In genomic region chr6:145865886-145866851, GRCm38 (mm10) we compare ENCODE assay signal across 8 mouse cellular contexts. TPM values are rescaled to one million over a fixed set of nuclear protein-coding genes. Genes with fewer than 3 reads are reported as not detected.
A peak's percentile ranks its signal among the peaks of the same experiment; 100 is the strongest.
DNase-seq lines count a peak whose midpoint lies in the region; ATAC-seq and TF ChIP-seq lines count a peak whose summit lies in the region.

No protein-coding gene starts in this region.

- intact Hi-C loops in heart, postnatal 36 days (cut with DNase I), result loop anchor here (1.0 kb wide), 1 partner anchor 68 kb away; no protein-coding TSS in a partner anchor

- no peaks in the 10 kb centered on the region for H3K36me3 ChIP-seq in ES-Bruce4 (ENCODE audit: control insufficient read depth, insufficient read depth, low read length, poor library complexity, severe bottlenecking)
- H3K36me3 ChIP-seq in forebrain, postnatal 0 days (ENCODE audit: insufficient read depth), result no peaks in the 10 kb centered on the region
- H3K36me3 ChIP-seq in liver, postnatal 0 days (replicated peaks; ENCODE audit: insufficient read depth, low read length), result no peaks in the 10 kb centered on the region
- H3K36me3 ChIP-seq in neural tube, embryonic 15.5 days, result no peaks in the 10 kb centered on the region

- peak overlapping the region; percentile 99 for H3K4me2 ChIP-seq in forebrain, postnatal 0 days (ENCODE audit: low read depth)
- H3K4me2 ChIP-seq in liver, postnatal 0 days (ENCODE audit: low read depth, low read length), result peak overlapping the region; percentile 86
- H3K4me2 ChIP-seq in neural tube, embryonic 15.5 days, result peak overlapping the region; percentile 99

- no peak for TF ChIP-seq POLR2A in ES-Bruce4 (IDR thresholded peaks at IDR 0.05; ENCODE audit: insufficient read depth, low read length)

- TF ChIP-seq CTCF in ES-Bruce4 (IDR thresholded peaks at IDR 0.05; ENCODE audit: low read depth, low read length), result no peak
- TF ChIP-seq CTCF in forebrain, postnatal 0 days (IDR thresholded peaks at IDR 0.05; ENCODE audit: low read depth), result no peak
- no peak for TF ChIP-seq CTCF in liver, postnatal 0 days (IDR thresholded peaks at IDR 0.05; ENCODE audit: low read depth)

- peak; percentile 67 for ATAC-seq in forebrain, postnatal 0 days
- ATAC-seq in liver, postnatal 0 days, result peak; percentile 68
- peak; percentile 55 for ATAC-seq in neural tube, embryonic 15.5 days (ENCODE audit: low FRiP score)

- H3K4me3 ChIP-seq in ES-Bruce4 (ENCODE audit: low read depth, low read length), result peak overlapping the region; percentile 45
- H3K4me3 ChIP-seq in forebrain, postnatal 0 days (ENCODE audit: low read depth, low read length), result peak overlapping the region; percentile 67
- H3K4me3 ChIP-seq in liver, postnatal 0 days (ENCODE audit: low read depth, low read length), result peak overlapping the region; percentile 52
- H3K4me3 ChIP-seq in neural tube, embryonic 15.5 days (replicated peaks), result peak overlapping the region; percentile 71

- WGBS in forebrain, postnatal 0 days, result 1% methylated on average over 69 of the region's 69 CpGs
- WGBS in liver, postnatal 0 days (ENCODE audit: insufficient replicate concordance), result 1% methylated on average over 69 of the region's 69 CpGs
- WGBS in neural tube, embryonic 15.5 days, result under 1% methylated on average over 69 of the region's 69 CpGs

- peaks cover 17% of the 10 kb centered on the region for H3K27me3 ChIP-seq in ES-Bruce4 (ENCODE audit: control insufficient read depth, insufficient read depth, low read length, poor library complexity, severe bottlenecking)
- H3K27me3 ChIP-seq in forebrain, postnatal 0 days (ENCODE audit: insufficient read depth, low read length), result peaks cover 21% of the 10 kb centered on the region
- peaks cover 57% of the 10 kb centered on the region for H3K27me3 ChIP-seq in liver, postnatal 0 days (ENCODE audit: insufficient read depth, low read length)
- peaks cover 31% of the 10 kb centered on the region for H3K27me3 ChIP-seq in neural tube, embryonic 15.5 days (replicated peaks)

- peak overlapping the region; percentile 38 for H3K9ac ChIP-seq in ES-Bruce4 (ENCODE audit: low read depth, poor library complexity, severe bottlenecking)
- H3K9ac ChIP-seq in forebrain, postnatal 0 days, result peak overlapping the region; percentile 51
- H3K9ac ChIP-seq in liver, postnatal 0 days (replicated peaks), result 0 out of 2 replicates have a peak overlapping the region, but pooled peaks have one; percentile 26
- H3K9ac ChIP-seq in neural tube, embryonic 15.5 days (replicated peaks), result peak overlapping the region; percentile 63

- no peaks in the 10 kb centered on the region for H3K9me3 ChIP-seq in ES-Bruce4 (replicated peaks; ENCODE audit: control insufficient read depth, insufficient read depth, low read length, poor library complexity, severe bottlenecking)
- no peaks in the 10 kb centered on the region for H3K9me3 ChIP-seq in forebrain, postnatal 0 days (ENCODE audit: low read length)
- H3K9me3 ChIP-seq in liver, postnatal 0 days (ENCODE audit: low read length), result no peaks in the 10 kb centered on the region
- H3K9me3 ChIP-seq in neural tube, embryonic 15.5 days (replicated peaks), result no peaks in the 10 kb centered on the region

- DNase-seq in cerebellum, adult 11 months, result peak; percentile 88
- DNase-seq in forebrain, postnatal 0 days, result peak; percentile 64
- peak; percentile 92 to 94 for DNase-seq in heart, postnatal 36 days
- peak; percentile 82 to 89 for DNase-seq in layer of hippocampus, adult 18-20 months (ENCODE audit: low spot score in 2 of 2)
- peak; percentile 64 for DNase-seq in liver, postnatal 0 days
- peak; percentile 88 for DNase-seq in urinary bladder, adult 2 months (ENCODE audit: low spot score)

- TF ChIP-seq EP300 in ES-Bruce4 (IDR thresholded peaks at IDR 0.05; ENCODE audit: insufficient read depth, low read depth, low read length), result no peak
- no peak for TF ChIP-seq EP300 in liver, postnatal 0 days (IDR thresholded peaks at IDR 0.05; ENCODE audit: low read depth)

- no peak overlapping the region for H3K27ac ChIP-seq in ES-Bruce4 (ENCODE audit: insufficient read depth, low read length)
- peak overlapping the region; percentile 60 for H3K27ac ChIP-seq in forebrain, postnatal 0 days (ENCODE audit: low read depth, low read length)
- H3K27ac ChIP-seq in liver, postnatal 0 days (ENCODE audit: low read depth), result no peak overlapping the region
- peak overlapping the region; percentile 74 for H3K27ac ChIP-seq in neural tube, embryonic 15.5 days (replicated peaks)

- no peaks in the 10 kb centered on the region for H3K4me1 ChIP-seq in ES-Bruce4 (ENCODE audit: control insufficient read depth, insufficient read depth, low read length)
- 0 out of 2 replicates have a peak, but pooled peaks cover 10% of the 10 kb centered on the region for H3K4me1 ChIP-seq in forebrain, postnatal 0 days (ENCODE audit: insufficient read depth)
- peaks cover 16% of the 10 kb centered on the region for H3K4me1 ChIP-seq in liver, postnatal 0 days (ENCODE audit: insufficient read depth)
- peaks cover 39% of the 10 kb centered on the region for H3K4me1 ChIP-seq in neural tube, embryonic 15.5 days

RNA-seq across cellular contexts. Expression of gene Bhlhe41, which starts 0.8 kb away (rescaled TPM):
- polyA plus RNA-seq in ES-Bruce4 (2011; ENCODE audit: insufficient read depth, insufficient read length, low read depth, missing spikeins), result 5.3 TPM in 2 replicates
- 2.7 and 5.2 TPM in 2 replicates for total RNA-seq in forebrain, postnatal 0 days (2014; rRNA removed)
- polyA plus RNA-seq in forebrain, postnatal 0 days (2015; fragmentation: Nextera tagmentation; extraction: Ambion mirVana), result 2.7 and 4.1 TPM in 2 replicates
- 10 to 100 TPM; 18.9 to 28.6 TPM for total RNA-seq in heart, postnatal 36 days (2021)
- total RNA-seq in layer of hippocampus, adult 18-20 months (2021), result 10 to 100 TPM; 48.2 to 52.7 TPM
- 0.22 and 0.24 TPM in 2 replicates for polyA plus RNA-seq in liver, postnatal 0 days (2015; fragmentation: Nextera tagmentation; extraction: Ambion mirVana)
- polyA plus RNA-seq in neural tube, embryonic 15.5 days (2015; fragmentation: Nextera tagmentation; extraction: Ambion mirVana), result 5.6 and 6.3 TPM in 2 replicates
- 13.3 and 23.9 TPM in 2 replicates for polyA plus RNA-seq in urinary bladder, adult 2 months (2012; rRNA removed)

Comparison
In these comparisons a context has a peak if more than half of its experiments do, and no peak if none do; other contexts are left out.
1. H3K27ac ChIP-seq: peak in forebrain, postnatal 0 days (single experiment) and neural tube, embryonic 15.5 days (single experiment); none in ES-Bruce4 (single experiment) and liver, postnatal 0 days (single experiment).
2. Peak in every context shown above with its lines, with median percentiles within 50 percentile points of each other: H3K4me3 ChIP-seq, H3K9ac ChIP-seq, DNase-seq, ATAC-seq and H3K4me2 ChIP-seq.